Mouse (Mus musculus): ENCODE results near the gene Macrod2. TPM values are rescaled to one million over a fixed set of nuclear protein-coding genes. Genes with fewer than 3 reads are reported as not detected.
A peak's percentile ranks its signal among the peaks of the same experiment; 100 is the strongest.

Macrod2 gene
- total RNA-seq, 2 experiments from 2014 or later: 53.5 to 56.4 TPM

GRCm38 (mm10) chr2:142326737-142327136 is 1931.6 kb downstream of the Macrod2 start:
- intact Hi-C loops (cut with DNase I): no loop called here
- DNase-seq (ENCODE audit: extremely low spot score in 1 of 2, low spot score in 2 of 2): no peak
- H3K27ac ChIP-seq: no peak overlapping the region
- H3K4me3 ChIP-seq: no peak overlapping the region
- TF ChIP-seq CTCF (IDR thresholded peaks at IDR 0.05): no peak

GRCm38 (mm10) chr2:142329761-142330160 is 1934.7 kb downstream of the Macrod2 start:
- intact Hi-C loops (cut with DNase I): no loop called here
- TF ChIP-seq CTCF (IDR thresholded peaks at IDR 0.05): no peak

GRCm38 (mm10) chr2:142334441-142335102 is 1939.5 kb downstream of the Macrod2 start:
- TF ChIP-seq CTCF (IDR thresholded peaks at IDR 0.05): no peak
- H3K27ac ChIP-seq: peak overlapping the region; percentile 77
- intact Hi-C loops (cut with DNase I): no loop called here
- no peak overlapping the region for H3K4me3 ChIP-seq
- no peak for DNase-seq (ENCODE audit: extremely low spot score in 1 of 2, low spot score in 2 of 2)

More at GRCm38 (mm10) chr2:142329761-142330160, 1934.7 kb downstream of the Macrod2 start:
- Histone ChIP-seq H3K4me3 (no peak overlapping the region), H3K27ac (no peak overlapping the region)
- DNase-seq (ENCODE audit: extremely low spot score in 1 of 2, low spot score in 2 of 2): no peak

GRCm38 (mm10) chr2:142335103-142335999 is 1940.2 kb downstream of the Macrod2 start:
- H3K27ac ChIP-seq: peak overlapping the region; percentile 77
- intact Hi-C loops (cut with DNase I): no loop called here
- TF ChIP-seq CTCF (IDR thresholded peaks at IDR 0.05): no peak
- no peak overlapping the region for H3K4me3 ChIP-seq
- DNase-seq (ENCODE audit: extremely low spot score in 1 of 2, low spot score in 2 of 2): no peak

GRCm38 (mm10) chr2:142344021-142344420 is 1948.9 kb downstream of the Macrod2 start:
- intact Hi-C loops (cut with DNase I): no loop called here
- H3K27ac ChIP-seq: no peak overlapping the region
- TF ChIP-seq CTCF (IDR thresholded peaks at IDR 0.05): no peak
- DNase-seq (ENCODE audit: extremely low spot score in 1 of 2, low spot score in 2 of 2): no peak
- no peak overlapping the region for H3K4me3 ChIP-seq

- H3K4me3 ChIP-seq: no peak overlapping the region
- TF ChIP-seq CTCF (IDR thresholded peaks at IDR 0.05): no peak
- DNase-seq (ENCODE audit: extremely low spot score in 1 of 2, low spot score in 2 of 2): no peak
- H3K27ac ChIP-seq: no peak overlapping the region
- intact Hi-C loops (cut with DNase I): no loop called here
Measured at GRCm38 (mm10) chr2:142344758-142345157, 1949.6 kb downstream of the Macrod2 start.

GRCm38 (mm10) chr2:142349805-142350204 is 1954.7 kb downstream of the Macrod2 start:
- no peak for TF ChIP-seq CTCF (IDR thresholded peaks at IDR 0.05)
- Histone ChIP-seq H3K27ac (no peak overlapping the region), H3K4me3 (no peak overlapping the region)
- intact Hi-C loops (cut with DNase I): no loop called here
- no peak for DNase-seq (ENCODE audit: extremely low spot score in 1 of 2, low spot score in 2 of 2)

- intact Hi-C loops (cut with DNase I): no loop called here
- Histone ChIP-seq H3K27ac (no peak overlapping the region), H3K4me3 (no peak overlapping the region)
- TF ChIP-seq CTCF (IDR thresholded peaks at IDR 0.05): no peak
- peak in 1 of 2 experiments; percentile 16 for DNase-seq (ENCODE audit: extremely low spot score in 1 of 2, low spot score in 2 of 2)
Measured at GRCm38 (mm10) chr2:142362888-142363287, 1967.8 kb downstream of the Macrod2 start.

- no peak for TF ChIP-seq CTCF (IDR thresholded peaks at IDR 0.05)
- intact Hi-C loops (cut with DNase I): no loop called here
- H3K27ac ChIP-seq: no peak overlapping the region
- no peak overlapping the region for H3K4me3 ChIP-seq
- no peak for DNase-seq (ENCODE audit: extremely low spot score in 1 of 2, low spot score in 2 of 2)
Measured at GRCm38 (mm10) chr2:142373978-142374377, 1978.9 kb downstream of the Macrod2 start.

GRCm38 (mm10) chr2:142380563-142380962 is 1985.5 kb downstream of the Macrod2 start:
- intact Hi-C loops (cut with DNase I): no loop called here
- TF ChIP-seq CTCF (IDR thresholded peaks at IDR 0.05): no peak
- no peak for DNase-seq (ENCODE audit: extremely low spot score in 1 of 2, low spot score in 2 of 2)
- Histone ChIP-seq H3K4me3 (no peak overlapping the region), H3K27ac (no peak overlapping the region)

- no peak overlapping the region for H3K4me3 ChIP-seq
- intact Hi-C loops (cut with DNase I): no loop called here
- H3K27ac ChIP-seq: no peak overlapping the region
- TF ChIP-seq CTCF (IDR thresholded peaks at IDR 0.05): no peak
- no peak for DNase-seq (ENCODE audit: extremely low spot score in 1 of 2, low spot score in 2 of 2)
Measured at GRCm38 (mm10) chr2:142381081-142381579, 1986.0 kb downstream of the Macrod2 start.

- no peak for TF ChIP-seq CTCF (IDR thresholded peaks at IDR 0.05)
- intact Hi-C loops (cut with DNase I): no loop called here
- DNase-seq (ENCODE audit: extremely low spot score in 1 of 2, low spot score in 2 of 2): no peak
- no peak overlapping the region for H3K27ac ChIP-seq
- no peak overlapping the region for H3K4me3 ChIP-seq
Measured at GRCm38 (mm10) chr2:142393546-142393945, 1998.4 kb downstream of the Macrod2 start.

All from left cerebral cortex, adult 2 months (tissue).